Mouse (Mus musculus) layer of hippocampus, adult 8-10 months (tissue): ENCODE measurements at regions not wholly inside any gene's neighbourhood (a gene's known extent, or its start where the extent isn't known, plus 50 kb on each side); places are given as distances from the start of the nearest gene placed in this dataset.

Experiments
- DNase-seq, 2 experiments: peaks; one replicate each; pipeline ENCODE4 v3.0.0; 2022; ENCODE audit warnings: low spot score in 2 of 2

DNA sequence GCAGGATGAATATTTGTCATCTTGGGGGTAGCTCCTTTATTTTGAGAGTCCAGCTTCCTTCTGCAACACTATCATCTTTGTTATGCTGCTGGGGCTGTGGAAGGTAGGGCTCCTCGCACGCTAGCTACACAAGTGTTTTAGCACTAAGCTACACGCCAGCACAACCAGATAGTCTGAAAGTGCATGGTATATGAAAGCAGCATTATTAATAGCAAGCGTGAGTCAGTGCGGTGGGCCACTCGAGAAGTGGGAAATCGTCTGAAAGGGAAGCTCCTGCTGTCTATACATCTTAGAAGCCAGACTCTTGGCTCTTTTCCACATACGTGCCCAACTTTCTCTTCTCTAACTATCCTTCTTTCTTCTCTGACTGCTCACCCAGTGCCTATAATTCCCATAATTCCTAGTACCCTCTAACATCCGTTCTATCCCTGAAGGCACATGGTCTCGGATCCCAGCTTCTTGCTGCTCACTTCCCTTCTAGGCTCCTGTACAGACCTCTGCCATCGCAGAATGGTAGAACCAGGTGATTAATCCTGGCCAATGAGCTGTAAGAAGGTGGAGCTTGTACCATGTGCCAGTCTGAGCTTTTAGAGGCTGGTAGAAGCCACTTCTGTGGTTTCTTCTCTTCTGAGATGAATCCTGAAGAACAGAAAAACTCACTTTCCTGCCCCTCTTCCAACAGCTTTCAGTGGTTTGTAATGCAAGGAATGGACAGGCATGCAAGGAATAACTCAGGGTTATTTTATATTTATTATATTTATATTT is 55.5 kb downstream of the E030025P04Rik start:
- no peak for DNase-seq

DNA sequence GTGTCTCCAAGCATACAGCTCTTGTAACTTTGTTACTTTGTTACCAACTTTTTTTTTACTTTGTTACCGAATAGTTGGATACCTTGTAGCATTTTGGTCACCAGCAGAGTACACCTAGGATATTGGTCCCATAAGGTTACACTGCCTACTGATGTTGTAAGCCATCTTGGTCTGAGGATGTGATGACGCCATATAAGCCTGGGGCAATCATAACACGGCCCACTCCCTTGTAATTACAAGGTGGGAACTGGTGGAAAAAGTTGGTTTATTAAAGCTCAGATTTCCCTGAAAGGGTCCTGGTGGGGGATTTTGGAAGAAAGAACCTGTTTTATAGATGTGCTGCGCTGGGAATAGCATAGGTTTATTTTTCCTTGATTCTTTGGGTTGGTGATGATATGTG is 62.2 kb downstream of the E030025P04Rik start:
- no peak for DNase-seq

DNA sequence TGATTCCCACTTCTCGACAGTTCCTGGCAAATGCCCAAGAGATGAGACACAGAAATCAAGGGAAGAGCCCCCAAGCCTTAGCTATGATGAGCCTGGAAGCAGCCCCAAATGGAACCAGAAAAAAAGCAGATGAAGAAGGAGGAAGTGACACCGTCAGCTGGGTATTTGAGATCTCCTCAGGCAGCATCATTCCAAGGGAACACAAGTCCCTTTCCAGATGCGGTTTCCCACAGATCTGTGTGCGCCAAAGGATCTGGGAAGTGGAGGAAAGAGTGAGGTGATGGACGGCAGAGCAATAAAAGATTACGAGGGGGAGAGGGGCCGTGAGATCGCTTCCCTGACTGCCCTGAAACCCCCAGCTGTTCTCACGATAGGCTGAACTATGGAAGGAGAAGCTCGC is 62.7 kb downstream of the E030025P04Rik start:
- DNase-seq, result no peak

DNA sequence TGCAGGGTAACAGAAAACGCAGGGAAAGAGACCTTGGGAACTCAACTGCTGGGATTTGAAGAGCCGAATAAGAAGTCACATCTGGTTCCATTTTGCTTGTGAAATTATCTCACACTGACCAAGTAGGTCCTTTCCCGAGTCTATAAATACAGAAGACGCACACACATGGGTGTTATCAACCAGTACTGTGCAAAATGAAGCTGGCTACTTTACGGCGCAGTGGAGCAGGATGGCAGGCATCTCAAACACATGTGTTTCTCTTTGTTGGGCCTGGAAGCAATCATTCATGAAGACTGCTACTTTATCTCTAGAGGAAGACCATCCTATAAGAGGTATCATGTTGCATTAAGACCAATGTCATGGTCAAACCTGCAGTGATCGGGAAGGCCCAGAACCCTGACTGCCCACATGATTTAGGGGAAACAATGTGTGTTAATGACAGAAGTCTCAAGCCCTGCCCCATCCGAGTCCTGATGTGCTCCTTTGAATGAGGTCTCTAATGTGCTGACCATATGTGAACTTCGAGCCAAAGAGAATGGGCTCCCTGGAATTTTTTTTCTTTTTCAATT is 63.2 kb downstream of the E030025P04Rik start:
- no peak for DNase-seq

GRCm38 (mm10) chr11:109079466-109079865 is 64.7 kb downstream of the E030025P04Rik start:
- no peak for DNase-seq

DNA sequence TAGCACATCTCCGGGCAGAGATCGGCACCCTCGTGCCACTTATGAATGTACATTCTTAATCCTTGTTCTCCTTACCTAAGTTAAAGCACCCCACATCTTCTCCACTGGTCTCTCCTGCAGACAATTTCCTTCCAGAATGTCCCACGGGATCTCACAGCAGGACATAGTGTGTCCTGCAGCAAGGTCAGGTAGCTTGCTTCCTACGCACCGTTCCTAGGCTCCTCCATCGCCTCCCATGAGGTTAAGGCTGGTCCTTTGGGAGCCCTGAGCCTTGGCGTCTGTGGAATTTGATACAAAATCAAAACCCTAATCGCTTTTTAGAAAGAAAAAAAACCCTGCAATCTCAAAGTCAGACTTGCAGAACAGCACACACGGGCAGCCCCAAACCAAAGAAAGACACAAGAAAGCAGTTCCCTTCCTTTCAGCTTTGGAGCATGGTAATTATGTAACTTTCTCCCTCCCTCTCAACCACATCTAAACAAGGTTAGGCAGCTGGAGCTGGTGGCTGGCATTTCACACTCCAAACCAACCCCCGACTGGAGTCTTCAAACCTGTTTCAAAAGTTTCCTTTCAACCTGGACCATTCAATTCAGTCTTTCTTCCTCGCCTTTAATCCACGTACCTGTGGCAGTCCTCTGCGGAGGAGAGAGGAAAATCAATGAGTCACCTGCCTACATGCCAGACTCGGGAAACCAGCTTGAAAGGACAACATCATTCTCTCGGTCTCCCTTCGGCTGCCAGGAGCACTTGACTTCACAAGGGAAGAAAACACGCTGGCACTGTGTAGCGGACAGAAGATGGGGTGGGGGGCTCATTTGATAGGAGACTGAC is 67.4 kb downstream of the E030025P04Rik start:
- DNase-seq, result no peak

- DNase-seq, result no peak
Observed at GRCm38 (mm10) chr11:109071340-109071739, 72.8 kb downstream of the E030025P04Rik start.

GRCm38 (mm10) chr11:109070412-109070811 is 73.8 kb downstream of the E030025P04Rik start:
- no peak for DNase-seq

GRCm38 (mm10) chr11:109069326-109069709 is 74.9 kb downstream of the E030025P04Rik start:
- DNase-seq, result no peak

- DNase-seq, result no peak
Observed at GRCm38 (mm10) chr11:109068371-109069325, 75.5 kb downstream of the E030025P04Rik start.

GRCm38 (mm10) chr11:109067733-109068132 is 76.4 kb downstream of the E030025P04Rik start:
- peak in 1 of 2 experiments; percentile 11 for DNase-seq

DNA sequence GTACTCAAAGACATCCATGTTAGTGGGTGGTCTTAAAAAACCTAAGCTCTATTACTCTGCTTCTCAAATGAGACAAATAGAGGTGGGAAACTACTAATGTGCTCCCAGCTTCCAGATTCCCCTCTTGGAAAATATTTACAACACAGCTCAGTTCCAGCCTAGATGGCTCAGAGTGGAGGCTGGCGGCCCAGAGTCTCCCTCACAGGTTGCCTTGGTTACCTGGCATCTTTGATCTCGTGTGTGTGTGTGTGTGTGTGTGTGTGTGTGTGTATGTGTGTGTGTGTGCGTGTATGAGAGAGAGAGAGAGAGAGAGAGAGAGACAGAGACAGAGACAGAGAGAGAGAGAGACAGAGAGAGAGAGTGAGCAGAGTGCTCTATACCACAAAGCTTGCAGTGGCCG is 82.2 kb downstream of the E030025P04Rik start:
- DNase-seq, result peak in 1 of 2 experiments; percentile 16

DNA sequence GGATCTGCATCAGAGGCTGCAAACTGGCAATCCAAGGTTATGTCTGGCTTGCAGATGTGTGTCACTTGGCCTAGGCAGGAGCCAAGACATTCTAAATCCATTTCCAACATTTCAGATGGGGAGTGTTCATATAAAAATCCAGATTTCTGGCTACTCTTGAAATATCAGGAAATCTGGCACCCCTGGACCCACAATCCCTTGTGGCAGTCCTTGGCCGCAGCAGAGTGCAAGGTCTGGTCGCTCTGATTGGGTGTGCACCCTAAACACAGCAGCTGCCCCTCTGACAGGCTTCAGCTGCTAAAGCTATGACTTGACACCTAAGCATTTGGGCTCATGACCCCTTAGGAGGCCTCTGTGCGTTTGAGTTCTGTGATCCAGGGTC is 83.7 kb downstream of the E030025P04Rik start:
- DNase-seq, result no peak

DNA sequence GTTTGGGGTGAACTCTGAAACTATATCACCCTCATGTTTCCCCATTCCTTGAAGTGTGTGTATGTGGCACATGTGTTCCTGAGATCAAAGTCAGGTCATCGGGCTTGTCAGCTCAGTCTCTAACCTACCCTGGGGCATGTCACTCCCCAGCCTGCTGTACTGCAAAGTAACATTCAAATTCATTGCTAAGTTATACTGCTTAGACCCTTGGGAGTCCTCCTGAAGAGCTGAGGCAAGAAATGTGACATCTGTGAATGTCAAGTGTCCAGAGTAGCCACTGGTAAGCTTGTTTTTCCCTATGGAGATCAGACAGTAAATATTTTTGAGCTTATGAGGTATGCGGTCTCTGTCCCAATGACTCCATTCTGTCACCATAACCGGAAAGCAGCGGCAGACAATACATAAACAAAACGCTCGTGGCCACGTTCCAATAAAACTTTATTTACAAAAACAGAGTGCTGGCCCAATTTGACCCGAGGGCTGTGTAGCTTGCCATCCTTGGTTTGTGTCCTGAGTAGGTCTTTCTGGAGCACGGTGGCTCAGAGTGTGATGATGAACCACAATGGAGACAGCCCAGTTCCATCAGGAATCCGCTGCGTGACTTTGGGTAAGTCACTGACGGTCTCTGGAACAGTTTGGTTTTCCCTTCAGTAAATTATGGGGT is 84.2 kb downstream of the E030025P04Rik start:
- DNase-seq, result no peak

DNA sequence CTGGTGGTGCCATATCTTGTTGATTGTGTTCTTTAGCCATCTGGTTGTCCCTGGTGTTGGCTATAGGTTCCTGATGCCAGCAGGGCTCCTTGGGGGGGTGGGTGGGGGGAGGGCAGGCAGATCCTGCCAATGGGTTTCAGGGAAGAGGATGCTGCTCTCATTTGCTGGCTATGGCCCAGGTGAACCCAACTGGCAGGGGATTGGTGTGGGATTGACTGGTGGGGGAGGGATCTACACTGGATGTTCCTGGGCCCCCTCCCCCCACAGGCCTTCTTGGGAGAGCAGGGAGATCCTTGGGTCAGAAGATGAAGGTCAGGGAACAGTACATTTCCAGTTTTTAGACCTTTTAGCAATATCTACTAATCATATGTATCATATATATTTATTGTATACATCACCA is 86.1 kb downstream of the E030025P04Rik start:
- no peak for DNase-seq

DNA sequence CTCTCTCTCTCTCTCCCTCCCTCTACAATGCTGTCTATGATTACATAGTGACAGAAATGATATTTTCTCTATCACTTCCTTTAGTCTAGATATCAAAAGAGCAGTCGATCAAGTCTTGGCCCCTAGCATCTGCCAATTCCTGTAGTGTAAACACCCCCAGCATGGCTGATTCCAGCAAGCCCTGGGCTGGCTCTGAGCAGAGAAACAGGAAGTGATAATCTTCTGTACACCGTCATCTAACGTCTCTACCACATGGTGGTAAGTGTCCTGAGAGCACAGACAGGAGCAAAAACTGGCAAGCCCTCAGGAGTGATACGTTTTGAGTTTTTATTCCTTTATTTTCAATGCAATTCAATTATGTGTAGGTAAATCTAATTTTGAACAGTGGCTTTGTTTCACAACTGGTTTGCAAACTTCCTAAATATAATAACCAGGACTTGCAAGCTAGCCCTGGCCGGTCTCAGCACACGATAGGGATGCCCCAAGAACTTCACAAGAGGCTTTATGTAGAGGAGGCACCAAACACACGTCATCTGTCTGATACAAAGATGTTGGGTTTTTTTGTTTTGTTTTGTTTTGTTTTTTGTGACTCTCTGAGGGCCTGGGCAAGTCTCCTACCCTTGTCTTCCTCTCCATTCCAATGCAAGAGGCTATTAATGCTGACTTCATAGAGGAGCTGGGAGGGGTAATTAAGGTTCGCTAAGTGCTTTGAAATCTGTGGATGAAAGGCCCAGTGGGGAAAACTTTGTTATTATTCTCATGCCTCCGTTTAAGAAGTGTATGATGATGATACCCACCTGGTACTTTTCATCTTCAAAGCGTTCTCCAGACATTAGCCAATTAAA is 95.7 kb downstream of the E030025P04Rik start:
- DNase-seq, result no peak

GRCm38 (mm10) chr11:109047483-109048110 is 96.6 kb downstream of the E030025P04Rik start:
- DNase-seq, result no peak

GRCm38 (mm10) chr11:109046446-109046845 is 97.7 kb downstream of the E030025P04Rik start:
- no peak for DNase-seq

GRCm38 (mm10) chr11:109040519-109040916 is 103.7 kb downstream of the E030025P04Rik start:
- no peak for DNase-seq
